Mouse (Mus musculus): Measurements from ENCODE around the gene Muc3. TPM values are rescaled to one million over a fixed set of nuclear protein-coding genes. Genes with fewer than 3 reads are reported as not detected.

Gene Muc3
- total and polyA plus RNA-seq, 3 experiments = not detected

DNA sequence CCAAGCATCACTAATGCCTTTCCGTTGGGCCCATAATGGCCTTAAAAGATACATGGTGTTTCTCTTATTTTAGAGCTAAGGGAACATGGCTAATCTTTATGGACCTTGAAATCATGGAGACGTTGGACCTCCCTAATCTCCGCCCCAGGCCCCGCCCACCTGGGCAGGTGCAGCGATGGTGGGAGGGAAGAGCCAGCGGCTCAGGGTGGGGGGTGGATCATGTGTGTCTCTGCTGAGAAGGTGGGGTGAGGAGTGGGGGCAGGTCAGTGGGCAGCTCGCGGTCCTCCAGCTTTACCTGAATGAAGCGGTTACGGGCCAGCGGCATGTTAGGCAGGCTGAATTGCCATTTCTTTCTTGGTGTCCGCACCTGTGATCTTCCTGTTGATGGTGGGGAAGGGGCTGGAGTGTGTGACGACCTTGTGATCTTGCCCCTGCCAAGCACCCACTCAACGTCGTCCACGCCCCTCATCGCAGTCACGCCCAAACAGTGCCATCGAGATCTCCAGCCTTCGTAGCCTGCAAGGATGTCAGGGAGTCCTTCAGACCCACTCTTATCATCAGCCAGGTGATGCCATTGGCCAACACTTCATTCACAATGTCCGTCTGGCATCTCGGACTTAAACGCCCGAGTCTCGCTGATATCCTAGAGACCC lies 39.1 kb downstream of the Muc3 start:
- peaks cover 0 to 7% of the 10 kb centered on the region in 2 experiments for H3K36me3 ChIP-seq (ENCODE audit: control insufficient read depth in 1 of 2, insufficient read depth in 2 of 2, low read length in 2 of 2)
- H3K4me1 ChIP-seq (ENCODE audit: control insufficient read depth in 1 of 2, insufficient read depth in 2 of 2, low read length in 2 of 2) = peaks cover 0 to 16% of the 10 kb centered on the region in 2 experiments; a peak in 3 of 4 replicates
- TF ChIP-seq CHD2 (IDR thresholded peaks at IDR 0.05; ENCODE audit: low read length) (no peak), CTCF (IDR thresholded peaks at IDR 0.05 in 2 of 3, conservative IDR thresholded peaks at IDR 0.05 in 1 of 3; ENCODE audit: control insufficient read depth in 1 of 3, insufficient read depth in 1 of 3, low read depth in 2 of 3, low read length in 3 of 3, poor library complexity in 1 of 3, severe bottlenecking in 1 of 3) (no peak), MAZ (IDR thresholded peaks at IDR 0.05; ENCODE audit: low read depth, low read length) (no peak), POLR2A (IDR thresholded peaks at IDR 0.05; ENCODE audit: control insufficient read depth in 1 of 2, insufficient read depth in 1 of 2, low read depth in 1 of 2, low read length in 2 of 2, poor library complexity in 1 of 2) (peak in 1 of 2 experiments; percentile 37; a peak in 1 of 4 replicates), POLR2AphosphoS5 (IDR thresholded peaks at IDR 0.05; ENCODE audit: borderline replicate concordance, low read depth, low read length) (peak; percentile 27; the same call in 1 of the 2 replicates)

DNA sequence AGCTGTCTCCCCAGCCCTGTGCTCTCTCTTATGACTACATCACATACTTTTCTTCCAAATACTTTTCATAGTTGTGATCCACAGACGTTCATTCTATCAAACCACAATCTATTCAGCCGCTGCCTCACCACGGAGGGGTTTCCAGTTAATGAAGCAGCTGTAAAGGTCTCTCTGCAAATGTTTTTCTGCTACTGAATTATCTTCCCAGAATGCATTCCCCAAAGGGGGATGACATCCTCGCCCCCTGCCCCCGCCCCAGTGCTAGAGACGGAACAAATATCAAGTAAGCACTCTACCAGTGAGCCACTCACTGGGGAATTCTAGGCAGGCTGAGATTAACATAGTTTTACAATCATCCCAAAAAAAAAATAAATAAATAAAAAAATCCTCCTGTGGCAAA lies 41.0 kb downstream of the Muc3 start:
- no peak; the same call in 1 of the 2 replicates for TF ChIP-seq POLR2AphosphoS2 (IDR thresholded peaks at IDR 0.05; ENCODE audit: low read length)
- no peak for TF ChIP-seq MAZ (IDR thresholded peaks at IDR 0.05; ENCODE audit: low read depth, low read length)
- TF ChIP-seq USF1 (IDR thresholded peaks at IDR 0.05; ENCODE audit: low read depth, low read length) = no peak
- TF ChIP-seq MEF2A (IDR thresholded peaks at IDR 0.05; ENCODE audit: extremely low read depth, insufficient replicate concordance, low read depth, low read length, poor library complexity, severe bottlenecking) = no peak
- TF ChIP-seq TCF12 (IDR thresholded peaks at IDR 0.05; ENCODE audit: low read depth, low read length) = no peak
- no peak for TF ChIP-seq EP300 (IDR thresholded peaks at IDR 0.05; ENCODE audit: low read depth in 1 of 2, low read length in 2 of 2)
- no peak for TF ChIP-seq CTCF (IDR thresholded peaks at IDR 0.05 in 2 of 3, conservative IDR thresholded peaks at IDR 0.05 in 1 of 3; ENCODE audit: control insufficient read depth in 1 of 3, insufficient read depth in 1 of 3, low read depth in 2 of 3, low read length in 3 of 3, poor library complexity in 1 of 3, severe bottlenecking in 1 of 3)
- no peak for TF ChIP-seq E2F4 (IDR thresholded peaks at IDR 0.05; ENCODE audit: borderline replicate concordance, low read depth, low read length)
- no peak for TF ChIP-seq ZNF384 (IDR thresholded peaks at IDR 0.05; ENCODE audit: low read depth, low read length)
- TF ChIP-seq MYB (IDR thresholded peaks at IDR 0.05; ENCODE audit: low read depth, low read length) = no peak
- no peak for TF ChIP-seq ZC3H11A (IDR thresholded peaks at IDR 0.05; ENCODE audit: low read depth, low read length)
- TF ChIP-seq RCOR1 (IDR thresholded peaks at IDR 0.05; ENCODE audit: low read depth, low read length) = no peak
- Histone ChIP-seq H3K27ac (ENCODE audit: control insufficient read depth, low read depth, low read length) (no peak overlapping the region), H3K36me3 (ENCODE audit: control insufficient read depth in 1 of 2, insufficient read depth in 2 of 2, low read length in 2 of 2) (peaks cover 0 to 10% of the 10 kb centered on the region in 2 experiments; a peak in 3 of 4 replicates), H3K27me3 (ENCODE audit: control insufficient read depth in 1 of 2, insufficient read depth in 2 of 2, low read length in 2 of 2) (no peaks in the 10 kb centered on the region), H3K4me1 (ENCODE audit: control insufficient read depth in 1 of 2, insufficient read depth in 2 of 2, low read length in 2 of 2) (peaks cover 6 to 14% of the 10 kb centered on the region in 2 experiments; a peak in 3 of 4 replicates), H3K9ac (ENCODE audit: control insufficient read depth, low read depth, low read length, poor library complexity, severe bottlenecking) (no peak overlapping the region), H3K79me2 (ENCODE audit: control insufficient read depth, insufficient read depth, low read length, poor library complexity) (peaks cover 4% of the 10 kb centered on the region; the same call in 1 of the 2 replicates), H3K9me3 (replicated peaks; ENCODE audit: insufficient read depth, low read length) (no peaks in the 10 kb centered on the region), H3K4me3 (ENCODE audit: control insufficient read depth in 1 of 2, insufficient read depth in 1 of 2, low read depth in 2 of 2, low read length in 2 of 2) (no peak overlapping the region)
- DNase-seq (ENCODE audit: low read depth, low spot score) = no peak

More for the DNA sequence above, 39.1 kb downstream of the Muc3 start:
- Histone ChIP-seq H3K79me2 (ENCODE audit: control insufficient read depth, insufficient read depth, low read length, poor library complexity) (peaks cover 20% of the 10 kb centered on the region), H3K27me3 (ENCODE audit: control insufficient read depth in 1 of 2, insufficient read depth in 2 of 2, low read length in 2 of 2) (no peaks in the 10 kb centered on the region), H3K27ac (ENCODE audit: control insufficient read depth, low read depth, low read length) (no peak overlapping the region), H3K9ac (ENCODE audit: control insufficient read depth, low read depth, low read length, poor library complexity, severe bottlenecking) (no peak overlapping the region), H3K9me3 (replicated peaks; ENCODE audit: insufficient read depth, low read length) (no peaks in the 10 kb centered on the region), H3K4me3 (ENCODE audit: control insufficient read depth in 1 of 2, insufficient read depth in 1 of 2, low read depth in 2 of 2, low read length in 2 of 2) (no peak overlapping the region)
- no peak for DNase-seq (ENCODE audit: low read depth, low spot score)

Data from MEL (cell line).